Mouse (Mus musculus) adrenal gland, postnatal 4 days (tissue): Measurements from ENCODE around the gene Fam69b. TPM values are rescaled to one million over a fixed set of nuclear protein-coding genes. Genes with fewer than 3 reads are reported as not detected.
"Not testable (repeated sequence)": the region's sequence is repeated elsewhere in the genome, so short reads cannot be mapped to it uniquely, and the experiment has no call there.

Experiments
- DNase-seq, 2 experiments: peaks; one replicate each; pipeline ENCODE4 v3.0.0; 2021 to 2022; ENCODE audit warnings: low spot score in 2 of 2, mixed read lengths in 2 of 2
- microRNA-seq: library from miRNA; unstranded; fragments of <30 nt; microRNA quantifications from one replicate; pipeline ENCODE4 v1.2.0, GENCODE M21; 2021
- total RNA-seq, 2 experiments: library from RNA; stranded (reverse); gene quantifications; 2 replicates each; pipeline ENCODE4 v1.2.3; 2021

Fam69b gene
- total RNA-seq, 2 experiments from 2014 or later, result 11.1 to 11.4 TPM

DNA sequence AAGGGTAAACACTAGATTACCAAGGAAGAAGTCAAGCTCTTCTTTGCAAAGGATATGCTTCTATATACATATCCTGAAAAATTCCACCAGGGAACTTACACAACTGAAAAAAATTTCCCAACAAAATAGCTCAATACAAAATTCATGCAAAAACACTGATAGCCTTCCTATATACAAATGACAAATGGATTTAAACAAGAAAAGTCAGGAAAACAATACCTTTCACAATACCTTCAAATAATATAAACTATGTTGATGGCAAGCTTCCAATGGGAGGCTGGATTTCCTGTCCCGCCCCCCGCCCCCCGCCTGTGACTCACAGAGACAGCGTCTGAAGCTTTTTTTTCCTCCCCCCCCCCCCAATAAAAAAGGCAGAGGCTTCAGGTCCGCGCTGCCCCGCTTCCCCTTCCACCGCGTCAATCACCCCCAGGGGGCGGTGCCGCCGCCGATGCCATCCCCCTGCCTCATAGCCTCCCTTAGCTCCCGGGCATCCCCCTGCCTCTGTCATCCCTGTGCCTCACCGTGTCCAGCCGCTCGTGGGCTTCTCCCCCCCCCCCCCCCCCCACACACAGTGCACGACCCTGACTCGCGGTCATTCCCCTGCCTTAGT lies 33.0 kb downstream of the Fam69b start:
- no peak for DNase-seq

DNA sequence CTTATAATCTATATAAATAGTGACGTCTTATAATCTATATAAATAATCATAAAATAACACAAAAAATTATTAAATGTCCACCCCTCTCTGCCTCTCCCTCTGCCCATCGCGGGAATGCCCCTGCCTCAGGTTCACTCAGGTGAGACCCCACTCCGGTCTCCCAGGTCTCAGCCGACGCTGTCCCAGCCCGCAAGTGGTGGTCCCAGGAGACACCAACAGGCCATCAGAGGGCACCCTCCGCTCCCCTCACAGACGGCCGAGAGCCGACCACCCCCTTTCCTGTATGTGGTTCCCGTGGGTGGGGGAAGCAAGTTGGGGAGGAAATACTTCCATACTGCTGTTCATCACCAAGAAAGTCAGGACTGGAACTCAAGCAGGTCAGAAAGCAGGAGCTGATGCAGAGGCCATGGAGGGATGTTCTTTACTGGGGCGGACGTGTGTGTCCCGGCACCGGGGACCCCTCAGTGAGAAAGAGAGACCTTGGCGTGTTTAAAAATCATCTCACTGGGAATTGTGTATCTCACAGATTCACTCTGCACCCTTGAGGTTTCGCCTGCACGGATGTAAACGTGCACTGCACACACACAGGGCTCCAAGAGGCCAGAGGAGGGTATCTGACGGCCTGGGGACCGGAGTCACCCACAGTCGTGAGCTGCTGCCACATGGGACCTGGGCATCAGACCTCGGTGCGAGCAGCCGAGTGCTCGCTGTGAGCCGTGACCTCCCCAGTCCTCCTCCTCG lies 33.7 kb downstream of the Fam69b start:
- DNase-seq, result no peak

DNA sequence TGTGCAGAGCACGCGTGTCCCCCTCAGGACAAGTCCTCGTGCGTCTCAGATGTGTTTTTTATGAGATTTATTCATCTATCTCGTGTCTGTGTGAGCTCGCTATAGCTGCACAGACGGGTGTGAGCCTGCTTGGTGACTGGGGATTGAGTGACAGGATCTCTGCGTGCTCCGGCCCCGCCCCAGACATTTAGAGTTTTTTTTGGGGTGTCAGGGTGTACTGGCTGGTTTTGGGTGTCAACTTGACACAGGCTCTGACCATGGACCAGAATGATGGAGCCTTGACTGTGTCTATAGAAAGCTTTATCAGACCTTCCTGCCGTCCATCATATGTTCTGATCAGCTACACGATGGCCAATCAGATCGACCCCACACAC lies 34.2 kb downstream of the Fam69b start:
- no peak for DNase-seq

DNA sequence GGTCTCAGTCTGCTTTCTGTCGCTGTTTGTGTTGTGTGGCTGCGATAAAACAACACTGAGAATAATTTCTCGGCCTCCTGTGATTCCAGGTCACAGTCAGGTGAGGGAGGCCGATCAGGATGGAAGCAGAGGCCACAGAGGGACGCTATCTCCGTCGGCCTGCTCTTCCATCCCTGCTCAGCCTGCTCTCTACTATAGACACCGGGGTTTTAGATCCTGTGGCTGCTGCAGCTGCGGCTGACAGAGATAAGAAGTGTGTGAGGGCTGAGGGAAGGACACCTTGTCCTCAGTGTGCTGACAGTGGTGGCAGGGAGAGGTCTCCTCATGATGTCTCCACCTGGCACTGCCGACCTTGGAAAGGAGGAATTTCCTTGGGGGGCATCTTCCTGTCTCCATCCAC lies 34.9 kb downstream of the Fam69b start:
- DNase-seq, result no peak

DNA sequence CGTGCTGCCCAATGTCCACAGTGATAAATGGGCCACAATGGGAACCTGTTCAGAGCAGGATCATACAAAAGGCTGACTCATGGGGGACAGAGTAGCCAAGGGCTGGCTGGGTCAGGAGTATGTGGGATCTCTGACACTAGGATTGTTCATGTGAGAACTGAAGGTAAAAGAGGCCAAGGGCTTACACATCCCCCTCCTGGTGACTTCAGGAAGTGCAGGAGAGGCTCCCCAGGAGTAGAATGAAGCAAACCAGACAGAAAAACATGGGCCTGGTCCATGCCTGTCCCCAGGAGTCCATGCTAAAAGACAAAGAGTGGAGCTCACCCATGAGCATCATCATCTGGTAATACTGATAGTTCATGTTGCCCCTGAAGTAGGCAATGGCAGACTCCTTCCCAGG lies 35.3 kb downstream of the Fam69b start:
- not testable (repeated sequence) for DNase-seq

DNA sequence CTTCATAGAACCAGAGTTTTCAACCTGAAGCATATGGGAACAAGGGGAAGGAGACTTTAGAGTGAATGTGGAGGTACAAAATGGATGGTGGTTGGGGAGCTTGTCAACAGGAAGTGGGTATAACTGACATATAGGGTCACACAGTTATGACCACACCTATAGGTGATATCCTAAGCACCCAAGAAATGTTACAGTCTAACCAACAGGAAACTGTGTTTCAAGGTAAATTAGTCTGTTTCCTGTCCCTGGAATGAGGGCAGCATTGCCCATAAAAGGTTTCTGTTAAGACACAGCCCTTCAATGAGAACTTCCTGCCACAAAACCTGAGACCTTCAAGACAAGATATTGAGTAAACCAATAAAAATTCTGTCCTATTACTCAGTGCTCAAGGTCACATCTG lies 40.5 kb downstream of the Fam69b start:
- no peak for DNase-seq

DNA sequence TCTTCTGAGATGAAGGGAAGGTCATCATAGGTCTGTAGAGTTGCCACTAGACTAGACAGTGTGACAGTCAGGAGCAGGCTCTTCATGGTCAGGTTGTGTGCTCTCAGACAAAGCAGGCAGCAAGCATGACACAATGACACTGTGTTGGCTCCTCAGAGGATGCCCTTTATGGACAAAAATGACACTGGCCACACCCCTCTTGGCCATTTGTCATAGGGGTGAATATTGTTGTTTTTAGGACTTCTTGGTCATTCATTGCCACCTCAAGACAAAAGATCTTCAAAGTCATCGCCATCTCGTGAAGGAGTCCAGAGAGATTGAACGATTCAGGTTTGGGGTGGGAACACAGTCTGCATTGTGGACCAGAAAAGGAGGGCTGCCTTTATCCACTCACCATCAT lies 42.9 kb downstream of the Fam69b start, which contains the start of gene Lcn4:
Gene Lcn4, minus strand, starts transcription at position 101 of the 400 bp plus-strand sequence.
- no peak for DNase-seq

Small RNA genes within 50 kb of the gene (microRNA-seq; reads per million reads assigned to microRNA genes)
- 2.9 reads per million, percentile 5 among the genes with 10 or more reads in this experiment for gene Mir126a
- not detected for gene Mir126b

Other genes starting within 250 kb of the Fam69b start
- gene Snapc4, start 247.8 kb upstream of the Fam69b start, total RNA-seq, result 10 to 100 TPM; 57.3 to 58.7 TPM
- 10 to 100 TPM; 88.3 to 93.8 TPM for gene Entr1, start 239.1 kb upstream of the Fam69b start, total RNA-seq
- gene Pmpca, start 239.1 kb upstream of the Fam69b start, total RNA-seq, result 100 to 1,000 TPM; 145 TPM
- gene Inpp5e, start 219.3 kb upstream of the Fam69b start, total RNA-seq, result 10 to 100 TPM; 32.3 to 35.8 TPM
- gene Sec16a, start 183.2 kb upstream of the Fam69b start, total RNA-seq, result 10 to 100 TPM; 53.7 to 58.6 TPM
- 10 to 100 TPM; 35.1 to 48.7 TPM for gene Notch1, start 111.8 kb upstream of the Fam69b start, total RNA-seq
- gene Egfl7, start 48.4 kb upstream of the Fam69b start, total RNA-seq, result 100 to 1,000 TPM; 265 to 295 TPM
- gene Gm20532, start 41.8 kb upstream of the Fam69b start, total RNA-seq, result not detected
- 100 to 1,000 TPM; 121 to 156 TPM for gene Agpat2, start 24.0 kb upstream of the Fam69b start, total RNA-seq
- not detected for gene Lcn4, start 42.8 kb downstream of the Fam69b start, total RNA-seq
- not detected for gene Abo, start 236.5 kb downstream of the Fam69b start, total RNA-seq